In the genomic region with DNA sequence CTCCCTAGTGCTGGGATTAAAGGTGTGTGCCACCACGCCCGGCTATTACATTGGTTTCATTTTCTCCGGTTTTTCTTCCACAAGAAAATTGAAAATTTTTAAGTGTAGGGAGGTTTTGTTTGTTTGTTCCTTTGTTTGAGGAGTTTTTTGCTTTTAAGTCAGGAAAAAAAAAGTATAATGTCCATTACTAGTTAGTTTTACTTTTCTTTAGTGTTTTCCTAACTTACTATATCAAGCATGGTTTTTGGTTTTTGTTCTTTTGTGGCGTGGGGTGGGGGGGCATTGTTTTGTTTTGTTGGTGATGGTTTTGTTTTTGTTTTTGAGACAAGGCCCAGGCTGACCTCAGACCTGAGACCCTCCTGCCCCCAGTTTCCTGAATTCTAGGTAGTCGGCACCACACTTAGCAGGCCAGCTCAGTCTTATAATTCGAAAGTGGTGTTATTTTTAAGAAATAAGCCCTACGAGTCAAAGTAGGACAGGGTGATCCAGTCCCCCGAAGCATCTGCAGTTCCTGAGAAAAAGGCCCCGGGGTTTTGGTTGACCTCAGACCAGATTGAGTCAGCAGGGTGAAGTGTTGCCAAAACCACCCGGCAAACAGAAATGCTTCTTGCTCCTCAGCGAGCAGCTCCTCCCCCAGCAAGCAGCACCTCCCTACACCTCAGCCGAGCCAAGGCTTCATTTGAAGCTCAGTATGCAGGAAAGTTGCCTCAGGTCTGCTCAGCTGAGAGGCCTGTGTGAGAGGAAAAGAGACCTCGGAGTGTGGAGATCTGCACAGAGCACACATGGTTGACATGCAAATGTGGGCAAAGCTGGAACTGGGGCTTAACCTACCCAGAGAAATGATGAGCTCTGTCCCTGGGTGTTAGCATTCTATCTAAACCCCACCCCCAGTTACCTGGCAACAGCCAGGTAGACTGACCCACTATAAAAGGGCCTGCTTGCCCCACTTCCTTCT, we compare ENCODE assay signal across 9 mouse cellular contexts. TPM values are rescaled to one million over a fixed set of nuclear protein-coding genes. Genes with fewer than 3 reads are reported as not detected.
DNase-seq lines count a peak whose midpoint lies in the region; ATAC-seq lines count a peak whose summit lies in the region.
"Had no signal": no experiment of that assay in that cellular context is flagged by ENCODE, and none has a peak within 500 bp of the region (broad histone marks: within the 10 kb centered on the region; RNA-seq: fewer than 3 reads in every experiment).

No protein-coding gene starts in this region.

- ATAC-seq in intestine, embryonic 16.5 days: peak; percentile 39; the same call in 1 of the 2 replicates

- H3K4me2 ChIP-seq in intestine, embryonic 16.5 days (ENCODE audit: low read depth, low read length): no peak overlapping the region
- H3K4me2 ChIP-seq: embryonic facial prominence, embryonic 12.5 days had no signal

- H3K36me3 ChIP-seq in intestine, embryonic 16.5 days (ENCODE audit: control insufficient read depth, insufficient read depth, low read length): no peaks in the 10 kb centered on the region
- H3K36me3 ChIP-seq: embryonic facial prominence, embryonic 12.5 days had no signal

- no peaks in the 10 kb centered on the region for H3K27me3 ChIP-seq in intestine, embryonic 16.5 days (replicated peaks; ENCODE audit: control insufficient read depth, insufficient read depth, low read length)
- H3K27me3 ChIP-seq: embryonic facial prominence, embryonic 12.5 days had no signal

- H3K4me1 ChIP-seq in intestine, embryonic 16.5 days (ENCODE audit: control insufficient read depth, insufficient read depth, low read length): peaks cover 30% of the 10 kb centered on the region

- DNase-seq in B cell, adult 2 months: peak; percentile 78 to 84
- peak; percentile 53 for DNase-seq in ZHBTc4 (ENCODE audit: low read depth, low spot score)
- DNase-seq in fibroblast of lung, adult 2 months (ENCODE audit: low read depth): peak; percentile 97
- DNase-seq in lung, postnatal 4 days: peak; percentile 77 to 80
- peak; percentile 69 for DNase-seq in testis, postnatal 14 days (ENCODE audit: low spot score)
- no peak for DNase-seq in left cerebral cortex, postnatal 14 days (ENCODE audit: low spot score in 2 of 2)
- DNase-seq in left cerebral cortex, adult 9 months (ENCODE audit: low spot score in 2 of 2): no peak

- WGBS in intestine, embryonic 16.5 days: 48% methylated on average over 13 of the region's 13 CpGs

- no peaks in the 10 kb centered on the region for H3K9me3 ChIP-seq in intestine, embryonic 16.5 days (ENCODE audit: control insufficient read depth, low read length)
- H3K9me3 ChIP-seq: embryonic facial prominence, embryonic 12.5 days had no signal

- no peak overlapping the region for H3K4me3 ChIP-seq in intestine, embryonic 16.5 days (ENCODE audit: low read length)
- H3K4me3 ChIP-seq: embryonic facial prominence, embryonic 12.5 days had no signal

- no peak overlapping the region for H3K9ac ChIP-seq in intestine, embryonic 16.5 days (ENCODE audit: low read depth, low read length)
- H3K9ac ChIP-seq: embryonic facial prominence, embryonic 12.5 days had no signal

- H3K27ac ChIP-seq in intestine, embryonic 16.5 days (ENCODE audit: low read length): peak overlapping the region; percentile 39; the same call in 1 of the 2 replicates
- H3K27ac ChIP-seq: embryonic facial prominence, embryonic 12.5 days had no signal

- intact Hi-C loops in left cerebral cortex, postnatal 14 days (cut with DNase I): no loop called here

RNA-seq across cellular contexts. Expression of a gene that starts 23.1 kb away (rescaled TPM):
- polyA plus RNA-seq in intestine, embryonic 16.5 days (2015; fragmentation: Nextera tagmentation; extraction: Ambion mirVana): 5.6 and 7.0 TPM in 2 replicates
- 10 to 100 TPM; 60.8 to 63.5 TPM for total RNA-seq in left cerebral cortex, postnatal 14 days (2021)

RNA-seq across cellular contexts. Expression of a gene that starts 43.2 kb away (rescaled TPM):
- polyA plus RNA-seq in intestine, embryonic 16.5 days (2015; fragmentation: Nextera tagmentation; extraction: Ambion mirVana): 343 and 356 TPM in 2 replicates
- 10 to 100 TPM; 24.3 to 29.6 TPM for total RNA-seq in left cerebral cortex, postnatal 14 days (2021)

Comparison
In these comparisons a context has a peak if more than half of its experiments do, and no peak if none do; other contexts are left out.
1. DNase-seq: peak in B cell, adult 2 months (2 of 2), ZHBTc4 (single experiment), fibroblast of lung, adult 2 months (single experiment), lung, postnatal 4 days (2 of 2) and testis, postnatal 14 days (single experiment); none in left cerebral cortex, postnatal 14 days (0 of 2) and left cerebral cortex, adult 9 months (0 of 2).